Mouse (Mus musculus): Measurements from ENCODE around the gene Gm21969. TPM values are rescaled to one million over a fixed set of nuclear protein-coding genes. Genes with fewer than 3 reads are reported as not detected.

Gene Gm21969
- polyA plus RNA-seq, 1 experiment from 2014 or later, result not detected

DNA sequence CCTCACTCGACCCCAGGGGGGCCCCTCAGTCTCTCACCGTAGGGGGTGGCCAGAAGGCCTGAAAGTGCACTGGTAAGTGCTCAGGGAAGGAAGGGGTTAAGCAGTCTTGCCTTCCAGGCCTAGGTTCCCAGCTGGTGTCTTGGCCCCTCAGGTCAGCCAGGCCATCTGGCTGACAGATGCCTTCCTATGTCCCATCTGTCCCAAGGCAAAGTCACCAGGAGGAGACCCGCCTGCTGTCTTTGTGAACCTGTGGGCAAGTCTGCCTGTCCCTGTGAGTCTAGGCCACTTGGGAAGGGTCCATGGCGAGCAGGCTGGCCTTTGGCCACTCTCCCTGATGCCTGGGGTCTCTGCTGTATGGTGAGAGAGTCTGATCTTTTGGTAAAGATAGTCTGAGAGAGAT, 12.5 kb upstream of the Gm21969 start:
- Histone ChIP-seq H3K4me1 (ENCODE audit: insufficient read depth, low read depth, low read length) (peaks cover 9% of the 10 kb centered on the region; the same call in 1 of the 2 replicates), H3K27me3 (replicated peaks; ENCODE audit: insufficient read depth, low read length) (no peaks in the 10 kb centered on the region), H3K4me2 (replicated peaks; ENCODE audit: low read depth, low read length) (no peak overlapping the region), H3K9ac (replicated peaks; ENCODE audit: low read depth) (no peak overlapping the region), H3K4me3 (ENCODE audit: low read depth, low read length) (no peak overlapping the region), H3K27ac (ENCODE audit: low read length) (no peak overlapping the region), H3K36me3 (ENCODE audit: insufficient read depth, low read length) (no peaks in the 10 kb centered on the region), H3K9me3 (ENCODE audit: low read length) (no peaks in the 10 kb centered on the region)
- ATAC-seq (no peak), DNase-seq (ENCODE audit: low spot score) (no peak)
- whole genome bisulfite sequencing, result 53% methylated on average over 4 of the region's 4 CpGs
- TF ChIP-seq CTCF (IDR thresholded peaks at IDR 0.05) (no peak), EP300 (IDR thresholded peaks at IDR 0.05) (no peak)

DNA sequence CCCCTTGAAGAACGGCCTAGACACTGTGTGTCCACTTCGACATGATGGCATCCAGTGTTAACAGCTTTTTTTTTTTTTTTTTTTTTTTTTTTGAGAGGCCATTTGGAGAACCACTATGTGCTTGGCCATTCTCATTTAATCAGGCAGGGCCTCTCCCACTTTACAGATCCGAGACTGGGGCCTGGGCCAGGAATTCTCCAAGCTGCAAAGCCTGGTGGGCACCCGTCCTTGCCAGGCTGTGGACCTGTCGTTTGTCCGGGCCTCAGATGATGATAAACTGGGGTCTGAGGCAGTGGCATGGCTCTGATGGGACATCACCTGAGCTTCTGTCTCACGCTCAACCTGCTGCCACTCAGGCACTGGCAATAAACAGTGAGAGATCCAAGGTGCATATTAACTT, 10.1 kb upstream of the Gm21969 start:
- no peaks in the 10 kb centered on the region for H3K27me3 ChIP-seq (replicated peaks; ENCODE audit: insufficient read depth, low read length)
- H3K4me3 ChIP-seq (ENCODE audit: low read depth, low read length), result no peak overlapping the region
- H3K9ac ChIP-seq (replicated peaks; ENCODE audit: low read depth), result no peak overlapping the region
- no peaks in the 10 kb centered on the region for H3K9me3 ChIP-seq (ENCODE audit: low read length)
- H3K4me1 ChIP-seq (ENCODE audit: insufficient read depth, low read depth, low read length), result peaks cover 11% of the 10 kb centered on the region
- WGBS, result 59% methylated on average over 7 of the region's 7 CpGs
- no peak for ATAC-seq
- no peak overlapping the region for H3K4me2 ChIP-seq (replicated peaks; ENCODE audit: low read depth, low read length)
- no peak for TF ChIP-seq CTCF (IDR thresholded peaks at IDR 0.05)
- TF ChIP-seq EP300 (IDR thresholded peaks at IDR 0.05), result no peak
- no peaks in the 10 kb centered on the region for H3K36me3 ChIP-seq (ENCODE audit: insufficient read depth, low read length)
- H3K27ac ChIP-seq (ENCODE audit: low read length), result no peak overlapping the region
- no peak for DNase-seq (ENCODE audit: low spot score)

DNA sequence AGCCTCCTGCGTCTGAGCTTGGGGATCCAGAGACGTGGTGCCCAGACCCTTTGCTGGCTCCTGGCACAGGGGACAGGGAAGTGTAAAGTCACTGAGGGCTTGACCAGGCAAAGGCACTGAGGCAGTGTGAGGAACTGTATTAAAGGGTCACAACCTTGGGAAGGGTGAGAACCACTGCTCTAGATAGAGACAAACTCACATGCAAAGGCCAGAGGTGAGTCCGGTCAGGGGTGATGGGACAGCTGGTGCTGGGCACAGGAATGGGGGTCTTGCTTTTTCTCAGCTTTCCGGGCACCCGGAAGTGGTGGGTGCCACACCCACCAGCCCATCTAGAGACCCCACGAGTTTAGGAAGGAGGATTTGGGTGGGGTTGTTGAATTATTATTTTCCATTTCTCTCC, 9.6 kb upstream of the Gm21969 start:
- Histone ChIP-seq H3K4me3 (ENCODE audit: low read depth, low read length) (no peak overlapping the region), H3K27ac (ENCODE audit: low read length) (no peak overlapping the region), H3K4me1 (ENCODE audit: insufficient read depth, low read depth, low read length) (peaks cover 16% of the 10 kb centered on the region), H3K36me3 (ENCODE audit: insufficient read depth, low read length) (no peaks in the 10 kb centered on the region), H3K9ac (replicated peaks; ENCODE audit: low read depth) (no peak overlapping the region), H3K4me2 (replicated peaks; ENCODE audit: low read depth, low read length) (no peak overlapping the region), H3K27me3 (replicated peaks; ENCODE audit: insufficient read depth, low read length) (no peaks in the 10 kb centered on the region), H3K9me3 (ENCODE audit: low read length) (no peaks in the 10 kb centered on the region)
- DNase-seq (ENCODE audit: low spot score) (no peak), ATAC-seq (no peak)
- WGBS, result 52% methylated on average over 6 of the region's 6 CpGs
- TF ChIP-seq EP300 (IDR thresholded peaks at IDR 0.05), result no peak
- TF ChIP-seq CTCF (IDR thresholded peaks at IDR 0.05), result no peak

DNA sequence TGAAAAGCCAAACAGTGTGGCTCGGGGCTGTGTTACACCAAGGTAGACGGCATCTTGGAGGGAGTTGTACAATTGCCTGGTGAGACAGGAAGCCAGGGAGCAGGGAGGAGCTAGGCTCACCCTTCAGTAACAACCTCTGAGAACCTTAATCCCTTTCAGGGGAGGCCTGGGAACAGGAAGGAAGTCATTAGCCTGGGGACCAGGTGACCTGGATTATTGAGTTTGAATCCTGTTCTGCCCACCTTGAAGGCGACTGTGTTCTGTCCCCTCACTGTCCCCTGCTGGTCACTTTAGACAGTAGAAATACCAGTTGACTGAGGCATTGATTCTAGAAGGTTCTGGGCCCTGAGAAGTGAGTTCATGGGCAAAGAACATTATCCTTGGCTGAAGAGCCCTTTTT, 8.9 kb upstream of the Gm21969 start:
- H3K27ac ChIP-seq (ENCODE audit: low read length), result no peak overlapping the region
- no peak overlapping the region for H3K4me3 ChIP-seq (ENCODE audit: low read depth, low read length)
- WGBS, result 42% methylated on average over 3 of the region's 3 CpGs
- ATAC-seq, result no peak
- no peaks in the 10 kb centered on the region for H3K27me3 ChIP-seq (replicated peaks; ENCODE audit: insufficient read depth, low read length)
- peak; percentile 65 for TF ChIP-seq CTCF (IDR thresholded peaks at IDR 0.05)
- TF ChIP-seq EP300 (IDR thresholded peaks at IDR 0.05), result no peak
- H3K4me2 ChIP-seq (replicated peaks; ENCODE audit: low read depth, low read length), result no peak overlapping the region
- H3K36me3 ChIP-seq (ENCODE audit: insufficient read depth, low read length), result no peaks in the 10 kb centered on the region
- H3K9me3 ChIP-seq (ENCODE audit: low read length), result no peaks in the 10 kb centered on the region
- peaks cover 20% of the 10 kb centered on the region for H3K4me1 ChIP-seq (ENCODE audit: insufficient read depth, low read depth, low read length)
- DNase-seq (ENCODE audit: low spot score), result no peak
- no peak overlapping the region for H3K9ac ChIP-seq (replicated peaks; ENCODE audit: low read depth)

DNA sequence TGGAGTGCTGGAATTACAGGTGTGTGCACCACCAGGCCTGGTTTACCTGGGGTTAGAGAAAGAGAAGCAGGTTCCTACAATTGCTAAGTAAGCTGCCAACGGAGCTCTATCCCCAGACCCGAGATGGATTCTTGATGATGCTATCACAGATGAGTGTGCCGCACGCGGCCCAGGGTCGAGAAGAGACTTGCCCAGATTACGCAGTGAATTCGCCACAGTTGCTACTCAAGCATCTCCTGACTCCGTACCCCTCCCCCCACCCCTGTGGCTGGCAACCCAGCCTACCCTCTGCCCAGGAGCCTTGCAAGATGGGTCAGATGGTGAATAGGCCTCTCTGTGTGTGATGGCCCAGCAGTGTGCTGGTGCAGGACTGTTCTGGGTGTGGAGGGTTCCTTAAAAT, 6.3 kb upstream of the Gm21969 start:
- DNase-seq (ENCODE audit: low spot score) (no peak), ATAC-seq (no peak)
- Histone ChIP-seq H3K27me3 (replicated peaks; ENCODE audit: insufficient read depth, low read length) (no peaks in the 10 kb centered on the region), H3K36me3 (ENCODE audit: insufficient read depth, low read length) (no peaks in the 10 kb centered on the region), H3K27ac (ENCODE audit: low read length) (peak overlapping the region; percentile 83; the same call in 1 of the 2 replicates), H3K9me3 (ENCODE audit: low read length) (no peaks in the 10 kb centered on the region), H3K4me2 (replicated peaks; ENCODE audit: low read depth, low read length) (no peak overlapping the region), H3K4me1 (ENCODE audit: insufficient read depth, low read depth, low read length) (peaks cover 26% of the 10 kb centered on the region), H3K9ac (replicated peaks; ENCODE audit: low read depth) (no peak overlapping the region), H3K4me3 (ENCODE audit: low read depth, low read length) (no peak overlapping the region)
- no peak for TF ChIP-seq CTCF (IDR thresholded peaks at IDR 0.05)
- TF ChIP-seq EP300 (IDR thresholded peaks at IDR 0.05), result no peak
- 47% methylated on average over 9 of the region's 9 CpGs for WGBS

DNA sequence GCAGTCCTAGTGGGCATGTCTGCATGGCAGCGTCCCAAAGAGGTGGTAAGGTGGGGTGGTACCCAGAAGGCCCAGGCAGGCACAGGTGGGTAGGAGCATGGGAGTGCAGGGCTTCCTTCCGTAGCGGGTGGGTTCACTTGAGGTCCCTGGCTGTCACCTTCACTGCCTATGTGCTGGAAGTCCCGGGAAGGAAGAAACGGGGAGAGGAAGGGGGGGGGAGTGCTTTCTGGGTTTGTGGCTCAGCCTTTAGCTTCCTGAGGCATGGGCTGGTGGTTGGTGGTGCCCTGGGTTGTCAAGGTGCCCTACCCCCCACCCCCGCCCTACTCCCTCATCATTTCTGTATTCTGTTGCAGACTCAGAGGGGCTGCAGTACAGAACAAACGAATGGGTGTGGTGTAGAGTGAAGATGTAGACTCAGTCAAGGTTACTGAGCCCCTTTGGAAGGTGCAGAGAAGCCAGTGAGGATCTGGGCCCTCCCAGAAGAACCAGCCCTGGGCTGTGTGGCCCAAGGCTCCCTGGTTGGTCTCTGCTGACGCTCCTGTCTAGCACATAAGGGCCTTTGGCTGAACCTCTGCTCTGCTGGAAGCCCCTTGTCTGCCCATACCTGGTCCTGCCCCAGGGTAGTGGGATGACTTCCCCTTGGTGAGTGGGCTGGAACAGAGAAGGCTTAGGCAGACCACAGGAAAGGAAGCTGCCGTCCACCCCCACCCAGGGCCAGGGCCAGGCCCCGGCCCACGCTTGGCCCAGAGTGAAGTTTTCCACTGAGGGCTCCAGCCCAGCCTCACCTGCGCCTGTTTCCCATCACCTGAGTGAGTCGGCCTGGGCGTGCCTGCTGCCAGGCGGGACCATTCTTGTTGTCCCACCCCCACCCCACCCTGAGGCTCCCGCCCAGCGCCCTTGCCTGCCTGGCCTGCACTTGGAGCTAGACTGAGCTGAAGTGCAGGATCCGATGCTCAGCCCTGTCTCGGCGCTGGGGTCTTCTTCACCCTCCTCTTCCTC, 5.4 kb upstream of the Gm21969 start:
- Histone ChIP-seq H3K4me3 (ENCODE audit: low read depth, low read length) (no peak overlapping the region), H3K9me3 (ENCODE audit: low read length) (no peaks in the 10 kb centered on the region), H3K27me3 (replicated peaks; ENCODE audit: insufficient read depth, low read length) (no peaks in the 10 kb centered on the region), H3K27ac (ENCODE audit: low read length) (peak overlapping the region; percentile 83), H3K4me1 (ENCODE audit: insufficient read depth, low read depth, low read length) (peaks cover 34% of the 10 kb centered on the region), H3K4me2 (replicated peaks; ENCODE audit: low read depth, low read length) (peak overlapping the region; percentile 43; the same call in 1 of the 2 replicates), H3K36me3 (ENCODE audit: insufficient read depth, low read length) (no peaks in the 10 kb centered on the region), H3K9ac (replicated peaks; ENCODE audit: low read depth) (peak overlapping the region; percentile 0; the same call in 1 of the 2 replicates)
- ATAC-seq, result no peak
- DNase-seq (ENCODE audit: low spot score), result no peak
- 32% methylated on average over 19 of the region's 20 CpGs for WGBS
- TF ChIP-seq CTCF (IDR thresholded peaks at IDR 0.05), result no peak
- TF ChIP-seq EP300 (IDR thresholded peaks at IDR 0.05), result no peak

All from lung, postnatal 0 days (tissue).